Mouse (Mus musculus): ENCODE measurements around the gene Pigw. TPM values are rescaled to one million over a fixed set of nuclear protein-coding genes. Genes with fewer than 3 reads are reported as not detected.
A peak's percentile ranks its signal among the peaks of the same experiment; 100 is the strongest.
"Not testable (repeated sequence)": the region's sequence is repeated elsewhere in the genome, so short reads cannot be mapped to it uniquely, and the experiment has no call there.

The Pigw gene
- polyA plus RNA-seq, 1 experiment from 2014 or later: 2.9 TPM

DNA sequence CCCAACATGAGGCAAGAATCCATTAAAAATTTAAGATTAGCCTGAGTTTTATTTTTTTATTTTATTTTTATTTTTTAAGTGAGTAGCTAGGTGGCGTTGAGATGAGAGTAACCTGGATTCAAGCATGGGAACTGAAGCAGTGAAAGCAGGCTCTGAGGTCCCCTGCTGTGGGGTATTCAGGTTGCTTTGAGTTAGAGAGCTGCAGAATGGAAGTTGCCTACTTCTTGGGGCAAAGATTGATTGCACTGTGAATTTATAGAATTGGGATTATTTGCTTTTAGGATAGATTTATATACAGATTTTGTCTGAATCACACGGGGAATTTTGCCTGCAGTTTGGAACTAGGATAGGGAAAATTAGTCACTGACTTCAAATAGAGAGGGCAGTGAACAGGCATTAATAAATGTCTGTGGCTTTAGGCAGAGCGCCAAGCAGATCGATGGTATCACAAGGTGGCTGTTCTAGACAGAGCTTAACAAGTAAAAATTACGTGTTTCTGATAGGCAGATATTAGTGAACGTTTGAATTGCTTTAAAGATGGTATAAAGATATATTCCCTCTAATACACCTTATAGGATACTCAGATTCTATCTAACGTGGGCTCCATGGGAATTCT is 32.5 kb downstream of the Pigw start:
- Histone ChIP-seq H3K4me1 (ENCODE audit: control insufficient read depth, insufficient read depth, low read length) (no peaks in the 10 kb centered on the region), H3K9me3 (ENCODE audit: control insufficient read depth, low read length) (no peaks in the 10 kb centered on the region), H3K27ac (ENCODE audit: low read depth, low read length) (no peak overlapping the region), H3K27me3 (ENCODE audit: control insufficient read depth, insufficient read depth, low read length) (no peaks in the 10 kb centered on the region), H3K9ac (replicated peaks; ENCODE audit: low read depth, low read length) (no peak overlapping the region), H3K4me3 (ENCODE audit: low read depth, low read length) (no peak overlapping the region), H3K36me3 (ENCODE audit: control insufficient read depth, insufficient read depth, low read length) (peaks cover 29% of the 10 kb centered on the region), H3K4me2 (ENCODE audit: low read depth, low read length) (no peak overlapping the region)
- ATAC-seq (ENCODE audit: low read depth): no peak
- WGBS: 79% methylated on average over 7 of the region's 7 CpGs

DNA sequence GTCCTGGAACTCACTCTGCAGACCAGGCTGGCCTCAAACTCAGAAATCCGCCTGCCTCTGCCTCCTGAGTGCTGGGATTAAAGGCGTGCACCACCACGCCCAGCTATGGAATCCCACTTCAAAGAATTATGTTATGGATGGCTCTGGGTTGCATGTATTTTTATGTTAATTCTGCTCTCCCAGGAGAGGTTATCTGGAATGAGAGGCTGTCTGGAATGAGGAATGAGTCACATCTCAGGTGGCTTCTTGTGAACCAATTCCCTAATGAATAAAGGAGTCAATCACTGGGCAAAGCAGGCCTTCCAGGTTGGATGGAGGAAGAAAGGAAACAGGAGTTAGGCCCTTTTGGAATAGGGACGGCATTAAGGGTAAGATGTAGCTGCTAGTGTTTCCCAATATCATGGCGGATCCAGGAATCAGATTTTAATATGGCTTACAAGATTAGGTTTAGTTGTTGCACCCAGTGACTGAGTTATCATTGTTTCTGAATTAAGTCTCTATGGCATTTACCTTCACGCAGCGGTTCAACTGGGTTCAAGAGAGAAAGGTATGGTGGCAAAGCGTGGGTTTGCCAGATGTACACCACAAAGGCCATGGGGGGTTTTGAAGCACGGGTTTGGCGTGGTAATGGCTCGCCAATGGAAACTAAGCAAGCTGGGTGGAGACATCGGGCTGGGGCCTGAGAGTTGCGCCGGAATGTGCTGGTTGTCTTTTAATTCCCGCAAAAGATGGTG is 33.2 kb downstream of the Pigw start:
- ATAC-seq (ENCODE audit: low read depth): no peak
- Histone ChIP-seq H3K27me3 (ENCODE audit: control insufficient read depth, insufficient read depth, low read length) (no peaks in the 10 kb centered on the region), H3K4me2 (ENCODE audit: low read depth, low read length) (no peak overlapping the region), H3K9me3 (ENCODE audit: control insufficient read depth, low read length) (no peaks in the 10 kb centered on the region), H3K9ac (replicated peaks; ENCODE audit: low read depth, low read length) (no peak overlapping the region), H3K27ac (ENCODE audit: low read depth, low read length) (no peak overlapping the region), H3K36me3 (ENCODE audit: control insufficient read depth, insufficient read depth, low read length) (peaks cover 26% of the 10 kb centered on the region), H3K4me3 (ENCODE audit: low read depth, low read length) (no peak overlapping the region), H3K4me1 (ENCODE audit: control insufficient read depth, insufficient read depth, low read length) (no peaks in the 10 kb centered on the region)
- WGBS: 94% methylated on average over 15 of the region's 15 CpGs

DNA sequence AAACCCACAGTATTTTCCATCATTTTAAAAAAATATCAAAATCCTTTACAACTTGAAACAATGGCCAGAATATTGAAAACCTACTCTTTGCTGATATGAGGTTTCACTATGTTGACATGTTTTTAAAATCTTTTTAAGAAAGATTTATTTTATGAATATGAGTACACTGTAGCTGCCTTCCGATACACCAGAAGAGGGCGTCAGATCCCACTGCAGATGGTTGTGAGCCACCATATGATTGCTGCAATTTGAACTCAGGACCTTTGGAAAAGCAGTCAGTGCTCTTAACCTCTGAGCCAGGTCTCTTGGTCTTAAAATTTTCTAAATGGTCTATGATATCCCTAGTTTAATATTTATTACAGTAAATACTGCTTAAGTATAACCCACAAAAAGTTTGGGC is 40.8 kb downstream of the Pigw start:
- Histone ChIP-seq H3K4me1 (ENCODE audit: control insufficient read depth, insufficient read depth, low read length) (no peaks in the 10 kb centered on the region), H3K9ac (replicated peaks; ENCODE audit: low read depth, low read length) (no peak overlapping the region), H3K9me3 (ENCODE audit: control insufficient read depth, low read length) (no peaks in the 10 kb centered on the region), H3K36me3 (ENCODE audit: control insufficient read depth, insufficient read depth, low read length) (peaks cover 37% of the 10 kb centered on the region), H3K4me2 (ENCODE audit: low read depth, low read length) (no peak overlapping the region), H3K27ac (ENCODE audit: low read depth, low read length) (no peak overlapping the region), H3K4me3 (ENCODE audit: low read depth, low read length) (no peak overlapping the region), H3K27me3 (ENCODE audit: control insufficient read depth, insufficient read depth, low read length) (no peaks in the 10 kb centered on the region)
- ATAC-seq (ENCODE audit: low read depth): no peak
- 88% methylated on average over 2 of the region's 2 CpGs for WGBS

DNA sequence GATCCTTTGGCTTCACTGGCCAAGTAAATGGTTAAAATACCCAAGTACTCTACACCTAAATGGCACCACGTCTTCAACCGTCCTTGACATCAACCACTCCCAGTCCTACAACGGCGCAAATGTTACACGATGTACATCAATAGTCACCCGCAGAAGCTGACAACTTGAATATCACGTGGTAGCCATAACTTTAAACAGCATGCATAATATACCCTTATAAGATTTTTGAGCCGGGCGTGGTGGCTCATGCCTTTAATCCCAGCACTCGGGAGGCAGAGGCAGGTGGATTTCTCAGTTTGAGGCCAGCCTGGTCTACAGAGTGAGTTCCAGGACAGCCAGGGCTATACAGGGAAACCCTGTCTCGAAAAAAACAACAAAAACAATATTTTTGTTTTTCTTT is 50.6 kb downstream of the Pigw start:
- not testable (repeated sequence) for H3K9me3 ChIP-seq (ENCODE audit: control insufficient read depth, low read length); ATAC-seq (ENCODE audit: low read depth); H3K27me3 ChIP-seq (ENCODE audit: control insufficient read depth, insufficient read depth, low read length); H3K4me1 ChIP-seq (ENCODE audit: control insufficient read depth, insufficient read depth, low read length)
- WGBS: 68% methylated on average over 11 of the region's 11 CpGs
- H3K4me2 ChIP-seq (ENCODE audit: low read depth, low read length): peak overlapping the region; percentile 86
- 0 out of 2 replicates have a peak overlapping the region, but pooled peaks have one; percentile 55 for H3K27ac ChIP-seq (ENCODE audit: low read depth, low read length)
- H3K9ac ChIP-seq (replicated peaks; ENCODE audit: low read depth, low read length): peak overlapping the region; percentile 70; the same call in 1 of the 2 replicates
- H3K36me3 ChIP-seq (ENCODE audit: control insufficient read depth, insufficient read depth, low read length): peaks cover 23% of the 10 kb centered on the region
- H3K4me3 ChIP-seq (ENCODE audit: low read depth, low read length): peak overlapping the region; percentile 50

DNA sequence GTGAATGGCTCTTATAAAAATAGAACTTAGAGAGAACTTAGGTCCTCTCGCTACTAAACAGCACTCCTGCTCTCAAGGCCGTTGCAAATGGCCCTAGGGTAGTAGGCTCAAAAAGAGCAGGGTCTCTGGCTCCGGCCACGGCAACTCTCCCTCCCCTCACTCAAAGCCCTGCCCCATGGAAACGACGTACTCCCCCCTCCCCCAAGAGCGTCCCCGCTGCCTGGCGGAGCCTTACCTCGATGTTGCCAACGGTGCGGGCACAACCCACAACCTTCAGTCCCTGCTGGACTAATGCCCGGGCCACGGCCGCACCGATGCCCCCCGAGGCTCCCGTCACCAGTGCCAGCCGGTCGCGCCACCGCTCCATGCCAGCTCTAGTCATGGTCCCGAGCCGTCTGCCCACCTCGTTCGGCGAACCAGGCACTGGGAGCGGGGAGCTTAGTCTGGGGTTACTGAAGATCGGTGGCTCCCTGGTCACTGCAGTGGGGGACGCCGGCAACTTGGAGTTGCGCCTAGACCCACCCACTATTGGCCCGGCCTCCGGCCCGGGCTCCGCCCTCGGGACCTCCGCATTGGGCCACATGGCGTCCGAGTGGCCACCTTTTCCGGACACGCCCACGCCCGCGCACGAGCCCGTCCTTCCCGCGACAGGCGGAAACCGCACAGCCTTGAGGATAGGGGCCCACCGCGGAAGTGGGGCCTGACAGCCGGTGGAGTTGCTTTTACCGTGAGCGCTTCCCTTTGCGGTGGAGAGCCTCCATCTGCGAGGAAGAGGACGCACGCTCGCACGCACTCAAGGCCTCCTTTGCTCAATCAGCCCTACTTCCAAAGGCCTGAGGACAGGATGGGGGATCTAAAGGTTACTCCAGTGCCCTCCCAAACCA is 51.3 kb downstream of the Pigw start, which contains the start of gene Dhrs11:
Gene Dhrs11, minus strand, starts transcription at position 479 of the 884 bp plus-strand sequence.
- Histone ChIP-seq H3K4me2 (ENCODE audit: low read depth, low read length) (peak within 1 kb of the TSS; percentile 86), H3K27ac (ENCODE audit: low read depth, low read length) (peak within 1 kb of the TSS; percentile 55), H3K9me3 (ENCODE audit: control insufficient read depth, low read length) (no peaks in the 10 kb centered on the region), H3K4me1 (ENCODE audit: control insufficient read depth, insufficient read depth, low read length) (no peaks in the 10 kb centered on the region), H3K36me3 (ENCODE audit: control insufficient read depth, insufficient read depth, low read length) (peaks cover 17% of the 10 kb centered on the region), H3K9ac (replicated peaks; ENCODE audit: low read depth, low read length) (peak within 1 kb of the TSS; percentile 70), H3K4me3 (ENCODE audit: low read depth, low read length) (peak within 1 kb of the TSS; percentile 50), H3K27me3 (ENCODE audit: control insufficient read depth, insufficient read depth, low read length) (no peaks in the 10 kb centered on the region)
- ATAC-seq (ENCODE audit: low read depth): peak; percentile 89
- 1% methylated on average over 62 of the region's 62 CpGs for WGBS

DNA sequence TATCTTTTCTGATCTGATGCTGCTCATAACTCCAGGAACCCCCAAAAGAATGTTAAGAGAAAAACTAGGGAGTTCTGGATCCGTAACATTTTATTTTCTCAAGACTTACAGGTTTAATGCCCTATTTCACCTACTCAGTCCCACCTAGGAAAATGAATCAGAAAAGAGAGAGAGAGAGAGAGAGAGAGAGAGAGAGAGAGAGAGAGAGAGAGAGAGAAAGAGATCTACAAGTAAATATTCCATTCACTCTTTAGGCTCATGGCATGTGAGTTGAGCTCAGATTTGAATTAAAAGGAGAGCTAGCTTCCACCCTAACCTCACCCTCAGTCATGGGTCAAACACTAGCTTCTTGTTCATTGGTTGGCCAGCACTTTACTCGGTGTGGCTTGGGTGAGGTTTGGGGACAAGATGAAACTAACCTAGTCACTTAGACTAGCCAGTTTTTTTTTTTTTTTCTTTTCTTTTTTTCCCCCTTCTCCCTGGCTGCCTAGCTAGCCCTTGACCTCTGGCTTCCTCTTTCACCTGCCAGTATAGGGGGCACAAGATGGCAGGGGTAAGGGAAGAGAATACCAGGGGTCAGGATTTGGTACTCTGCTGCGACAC is 52.1 kb downstream of the Pigw start:
- Histone ChIP-seq H3K27ac (ENCODE audit: low read depth, low read length) (no peak overlapping the region), H3K4me3 (ENCODE audit: low read depth, low read length) (peak overlapping the region; percentile 50), H3K27me3 (ENCODE audit: control insufficient read depth, insufficient read depth, low read length) (no peaks in the 10 kb centered on the region), H3K4me2 (ENCODE audit: low read depth, low read length) (peak overlapping the region; percentile 86), H3K4me1 (ENCODE audit: control insufficient read depth, insufficient read depth, low read length) (no peaks in the 10 kb centered on the region), H3K9me3 (ENCODE audit: control insufficient read depth, low read length) (no peaks in the 10 kb centered on the region), H3K36me3 (ENCODE audit: control insufficient read depth, insufficient read depth, low read length) (peaks cover 12% of the 10 kb centered on the region), H3K9ac (replicated peaks; ENCODE audit: low read depth, low read length) (no peak overlapping the region)
- 53% methylated on average over 3 of the region's 3 CpGs for WGBS
- no peak for ATAC-seq (ENCODE audit: low read depth)

DNA sequence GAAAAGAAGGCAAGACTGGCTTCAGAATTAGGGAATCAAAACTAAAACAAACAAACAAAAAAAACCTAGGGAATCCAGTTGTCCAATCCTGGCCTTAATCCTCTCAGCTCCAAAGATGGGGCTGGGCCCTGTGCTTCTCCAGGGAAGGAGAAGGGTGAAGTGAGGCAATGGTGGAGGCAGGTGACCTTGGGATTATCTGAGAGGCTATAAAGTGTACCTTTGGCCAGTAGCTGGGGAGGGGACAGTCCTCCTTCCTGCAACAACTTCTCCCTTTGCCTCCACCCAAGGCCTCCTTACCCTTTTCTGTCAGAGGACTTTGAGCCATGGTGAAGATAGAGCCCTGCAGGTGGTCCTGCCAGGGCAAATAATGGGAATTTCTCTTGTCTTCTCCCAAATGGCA is 52.6 kb downstream of the Pigw start:
- no peaks in the 10 kb centered on the region for H3K9me3 ChIP-seq (ENCODE audit: control insufficient read depth, low read length)
- H3K4me2 ChIP-seq (ENCODE audit: low read depth, low read length): no peak overlapping the region; the same call in 1 of the 2 replicates
- no peak for ATAC-seq (ENCODE audit: low read depth)

More for the DNA sequence above, 52.6 kb downstream of the Pigw start:
- Histone ChIP-seq H3K4me1 (ENCODE audit: control insufficient read depth, insufficient read depth, low read length) (no peaks in the 10 kb centered on the region), H3K27me3 (ENCODE audit: control insufficient read depth, insufficient read depth, low read length) (no peaks in the 10 kb centered on the region), H3K36me3 (ENCODE audit: control insufficient read depth, insufficient read depth, low read length) (peaks cover 8% of the 10 kb centered on the region), H3K4me3 (ENCODE audit: low read depth, low read length) (no peak overlapping the region), H3K27ac (ENCODE audit: low read depth, low read length) (no peak overlapping the region), H3K9ac (replicated peaks; ENCODE audit: low read depth, low read length) (no peak overlapping the region)

All from neural tube, embryonic 14.5 days (tissue).